Mouse (Mus musculus) ovary, postnatal 14 days (tissue): ENCODE measurements around the gene Cramp1l.

Experiments used
- DNase-seq: peaks from one replicate; pipeline ENCODE4 v3.0.0; 2022; ENCODE audit warnings: low spot score

Cramp1l gene

DNA sequence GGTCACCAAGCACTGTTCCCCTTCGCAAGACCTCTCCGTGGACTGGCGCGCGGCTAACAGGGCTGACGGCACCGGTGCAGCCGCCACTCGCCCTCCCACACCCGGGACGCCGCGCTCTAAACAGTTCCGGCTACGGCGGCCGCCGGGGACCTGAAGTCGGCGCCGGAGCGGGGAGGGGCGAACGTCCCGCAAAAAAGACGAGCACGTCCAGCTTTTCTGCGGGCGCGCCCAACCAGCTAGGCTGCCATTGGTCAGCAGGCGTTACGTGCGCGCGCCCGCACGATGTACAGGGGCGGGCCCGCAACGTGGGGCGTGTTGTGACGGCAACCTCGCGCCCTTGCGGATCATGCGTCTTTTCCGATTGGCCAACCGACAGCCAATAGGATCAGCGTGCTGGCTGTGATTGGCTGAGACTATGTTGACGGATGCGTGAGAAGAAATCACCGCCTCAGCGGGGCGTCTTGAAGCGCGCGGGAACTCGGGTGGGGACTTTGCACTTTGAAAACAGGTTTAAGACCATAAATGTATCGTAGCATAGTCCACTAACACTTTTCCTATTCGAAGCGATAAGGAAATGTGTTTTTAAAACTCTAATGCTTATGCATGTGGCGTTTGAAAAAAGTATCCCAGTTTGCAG is at the start of gene Cramp1l, which contains the start of gene Ift140:
TSS of gene Cramp1l (minus strand) at position 134 of the 637 bp plus-strand sequence.
TSS of gene Ift140 (plus strand) at position 431 of the 637 bp plus-strand sequence.
- DNase-seq = peak; percentile 96

DNA sequence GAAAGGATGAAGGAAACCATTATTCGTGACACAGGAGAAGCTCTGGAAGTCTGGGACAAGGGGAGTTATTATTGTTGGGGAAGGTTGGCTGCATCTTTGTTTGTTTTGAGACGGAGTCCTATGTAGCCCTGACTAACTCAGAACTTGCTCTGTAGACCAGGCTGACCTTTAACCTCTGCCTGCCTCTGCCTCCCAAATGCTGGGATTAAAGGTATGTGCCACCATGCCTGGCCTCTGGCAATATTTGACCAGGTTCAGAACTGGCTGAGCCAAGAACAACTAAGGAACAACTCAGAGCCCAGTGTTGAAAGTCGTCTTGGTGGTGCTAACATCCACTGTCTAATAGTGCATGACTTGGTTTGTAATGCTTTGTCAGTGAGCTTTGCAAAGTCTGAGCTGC is 49.6 kb upstream of the Cramp1l start:
- no peak for DNase-seq

DNA sequence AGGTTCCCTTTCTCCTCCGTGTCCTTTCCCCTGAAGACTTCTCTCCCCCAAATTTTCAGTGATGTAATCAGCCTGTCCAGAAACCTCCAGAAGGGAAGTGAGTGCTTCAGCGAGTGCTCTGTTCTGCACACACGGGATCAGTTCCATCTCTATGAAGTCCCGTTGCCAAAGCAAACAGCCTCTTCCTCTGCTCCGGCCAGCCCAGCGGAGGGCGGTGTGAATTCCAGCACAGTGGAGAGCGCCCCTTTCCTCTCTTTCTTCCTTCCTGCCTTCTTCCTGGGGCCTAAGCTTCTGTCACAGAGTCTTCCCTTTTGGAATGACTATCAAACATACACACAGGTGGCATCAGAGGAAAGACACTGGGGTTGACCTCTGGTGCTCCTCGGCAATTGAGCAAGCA is 48.8 kb upstream of the Cramp1l start:
- DNase-seq = no peak

DNA sequence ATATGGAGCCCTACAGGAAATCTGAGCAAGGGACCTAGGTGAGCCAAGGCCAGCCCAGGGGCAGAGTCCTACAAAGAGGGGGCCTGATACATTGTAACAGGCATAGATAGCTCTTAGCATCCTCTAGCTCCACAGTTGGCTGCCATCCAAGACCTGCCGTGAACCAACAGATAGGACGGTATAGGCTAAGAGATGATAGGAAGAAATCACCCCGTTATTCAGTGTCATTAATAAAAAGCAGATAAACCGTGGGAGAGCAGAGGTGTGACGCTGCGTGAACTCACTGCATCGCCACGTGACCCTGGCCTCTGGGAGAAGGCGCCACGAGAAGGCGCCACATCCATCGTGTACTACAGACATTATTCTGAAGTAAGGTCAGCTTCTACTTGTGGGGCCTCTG is 48.3 kb upstream of the Cramp1l start:
- DNase-seq = no peak

DNA sequence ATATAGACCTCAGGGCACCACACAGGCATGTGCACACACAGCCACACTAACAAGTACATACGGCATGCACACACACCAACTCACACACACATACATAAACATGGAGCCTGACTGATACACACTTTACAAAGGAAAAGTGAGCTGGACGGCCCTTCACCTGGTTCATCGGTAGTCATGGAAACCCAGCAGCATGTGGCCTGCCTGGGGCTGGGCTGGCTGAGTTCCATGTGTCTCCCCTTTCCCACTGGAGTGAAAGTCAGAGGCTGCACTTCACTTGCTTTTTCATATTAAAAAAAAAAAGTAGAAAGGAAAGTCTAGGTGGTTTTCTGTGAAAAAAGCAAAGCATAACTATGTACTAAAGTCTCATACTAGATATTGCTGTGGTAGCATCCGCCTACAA is 47.7 kb upstream of the Cramp1l start:
- no peak for DNase-seq

DNA sequence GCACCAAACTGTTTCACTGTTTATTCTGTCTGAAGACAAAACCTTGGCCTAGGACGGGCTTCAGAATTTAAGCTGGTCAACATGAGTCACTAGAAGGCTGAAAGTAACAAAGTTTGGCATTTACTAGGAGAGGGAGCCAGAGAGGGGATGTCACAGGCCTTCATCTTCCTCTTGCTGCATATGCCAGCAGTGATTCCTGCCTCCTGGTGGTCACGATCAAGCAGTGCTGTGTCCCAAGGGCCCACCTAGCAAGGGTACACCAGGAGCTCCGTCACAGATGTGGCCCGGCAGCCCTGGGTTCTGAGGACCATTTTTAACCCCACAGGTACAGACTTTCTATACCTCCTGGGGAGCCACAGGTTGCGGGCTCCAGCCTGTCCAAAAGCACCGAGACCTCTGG is 41.5 kb upstream of the Cramp1l start:
- DNase-seq = no peak

DNA sequence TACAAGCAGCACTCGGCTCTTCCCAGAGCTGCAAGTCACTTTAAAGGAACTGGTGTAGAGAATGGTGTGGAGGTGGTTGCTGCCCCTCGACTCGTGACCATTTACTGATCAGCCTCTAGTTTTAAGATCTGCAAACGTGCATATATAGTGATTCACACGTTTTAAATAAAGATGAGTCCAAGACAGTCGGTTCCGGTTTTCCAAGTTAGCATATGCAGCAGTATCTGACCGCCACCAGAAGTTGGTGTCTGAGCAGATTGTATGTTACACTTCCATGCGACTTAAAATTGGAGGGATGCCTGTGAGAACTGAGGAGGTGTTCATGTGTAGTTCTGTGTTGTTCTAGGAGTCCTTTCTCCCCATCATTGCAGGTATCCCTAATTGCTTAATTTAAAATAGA is 37.7 kb upstream of the Cramp1l start:
- no peak for DNase-seq

DNA sequence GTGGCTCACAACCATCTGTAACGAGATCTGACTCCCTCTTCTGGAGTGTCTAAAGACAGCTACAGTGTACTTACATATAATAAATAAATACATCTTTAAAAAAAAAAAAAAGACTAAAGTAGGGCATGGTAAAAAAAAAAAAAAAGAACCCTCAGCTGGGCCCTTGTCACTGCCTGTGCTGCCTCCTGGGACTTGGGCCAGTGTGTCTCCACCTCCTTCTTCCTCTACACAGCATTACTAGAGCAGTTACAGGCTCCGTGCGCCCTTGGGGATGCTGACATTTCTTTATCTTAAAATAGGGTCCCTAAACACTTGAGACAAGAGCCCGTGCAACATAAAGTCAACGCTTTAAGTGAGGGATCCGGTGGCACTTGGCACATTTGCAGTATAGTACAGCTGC is 31.6 kb upstream of the Cramp1l start:
- no peak for DNase-seq

DNA sequence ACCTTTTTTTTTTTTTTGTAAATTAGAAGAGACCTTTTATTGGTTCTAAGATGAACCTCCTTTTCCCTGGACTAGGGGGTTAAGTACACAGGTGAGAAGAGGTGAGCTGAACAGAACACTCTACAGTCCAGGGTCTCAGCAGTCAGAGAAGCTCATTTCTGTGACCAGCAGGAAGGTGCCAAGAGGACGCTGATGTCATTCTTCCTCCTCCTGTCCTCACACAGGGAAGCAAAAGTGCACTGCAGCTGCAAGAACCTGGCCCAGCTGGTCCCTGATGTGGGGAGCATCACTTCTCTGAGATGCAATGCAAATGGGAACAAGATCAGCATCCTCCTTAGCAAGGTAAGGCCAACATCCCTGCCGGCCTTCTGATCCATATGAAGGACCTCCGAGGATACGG is 29.7 kb upstream of the Cramp1l start:
- DNase-seq = no peak

DNA sequence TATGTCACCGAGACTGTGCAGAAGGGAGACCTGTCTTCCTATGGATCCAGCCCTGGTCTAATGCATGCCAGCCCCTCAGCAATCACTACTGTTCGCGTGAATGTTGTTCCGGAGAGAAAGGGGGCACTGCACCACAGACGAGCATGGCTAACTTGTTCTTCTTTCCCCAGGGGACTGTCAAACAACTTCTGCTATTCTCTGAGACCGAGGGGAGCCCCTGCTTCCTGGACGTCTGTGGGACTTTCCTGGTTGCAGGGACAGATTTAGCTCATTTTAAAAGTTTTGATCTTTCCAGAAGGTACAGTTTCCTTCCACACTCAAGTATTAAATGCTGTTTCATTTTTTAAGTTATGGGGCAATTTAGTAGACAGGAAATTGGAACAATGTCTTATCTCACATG is 29.3 kb upstream of the Cramp1l start:
- no peak for DNase-seq

DNA sequence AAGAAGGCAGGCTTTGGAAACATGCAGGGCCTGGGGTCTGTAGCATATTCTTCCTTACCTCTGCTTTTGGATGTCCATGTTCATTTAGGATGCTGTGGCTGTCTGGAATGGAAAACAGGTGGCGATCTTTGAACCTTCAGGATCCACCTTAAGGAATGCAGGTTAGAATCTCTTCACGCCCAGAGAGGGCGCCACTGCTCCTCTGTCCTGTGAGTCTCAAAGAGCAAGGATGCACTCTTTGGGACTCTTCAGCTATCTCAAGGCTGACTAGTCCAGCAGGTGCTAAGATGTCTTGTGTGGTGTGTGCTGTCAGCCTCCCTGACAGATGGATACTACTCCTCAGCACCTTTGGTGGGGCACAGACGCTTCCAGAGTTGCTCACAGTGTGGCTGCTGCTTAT is 20.6 kb upstream of the Cramp1l start:
- no peak for DNase-seq

DNA sequence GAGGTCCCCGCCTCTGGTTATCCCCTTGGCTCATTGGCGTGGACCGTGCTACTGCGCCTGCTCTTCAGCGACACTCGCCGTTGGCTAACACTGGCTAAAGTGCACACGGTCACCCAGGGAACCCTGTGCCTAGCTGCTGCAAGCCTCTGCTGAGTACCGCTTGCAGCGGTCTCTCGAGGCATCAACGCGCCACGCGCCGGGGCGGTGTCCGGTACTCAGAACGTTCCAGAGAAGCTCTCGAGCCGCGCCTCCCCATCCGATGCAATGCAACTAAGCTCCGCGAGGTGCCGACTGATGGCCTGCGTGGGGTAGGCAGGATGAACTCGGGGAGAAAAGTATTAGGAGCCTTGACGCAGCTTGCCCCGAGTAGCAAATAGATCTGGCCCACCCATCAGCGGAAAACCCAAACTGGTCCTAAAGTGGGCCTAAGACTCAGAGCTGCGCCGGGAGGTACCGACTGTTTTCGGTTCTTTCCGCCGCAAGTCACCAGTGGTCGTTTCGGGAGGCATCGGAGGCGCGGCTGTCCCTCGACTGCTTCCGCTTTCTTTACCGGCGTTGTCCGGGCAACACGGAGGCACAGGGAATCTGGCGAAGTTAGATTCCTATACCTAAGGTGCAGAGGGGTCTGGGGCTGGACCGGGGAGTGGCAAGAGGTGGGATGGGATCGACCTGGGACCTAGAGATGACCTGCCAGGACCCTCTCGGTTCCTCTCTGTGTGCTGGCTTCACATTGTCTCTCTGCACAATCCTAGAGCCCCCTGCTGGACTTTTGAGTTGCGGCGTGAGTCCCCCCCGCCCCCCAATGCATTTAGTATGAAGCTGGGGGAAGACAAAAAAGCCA is 924 bp upstream of the Cramp1l start:
- peak; percentile 56 for DNase-seq

DNA sequence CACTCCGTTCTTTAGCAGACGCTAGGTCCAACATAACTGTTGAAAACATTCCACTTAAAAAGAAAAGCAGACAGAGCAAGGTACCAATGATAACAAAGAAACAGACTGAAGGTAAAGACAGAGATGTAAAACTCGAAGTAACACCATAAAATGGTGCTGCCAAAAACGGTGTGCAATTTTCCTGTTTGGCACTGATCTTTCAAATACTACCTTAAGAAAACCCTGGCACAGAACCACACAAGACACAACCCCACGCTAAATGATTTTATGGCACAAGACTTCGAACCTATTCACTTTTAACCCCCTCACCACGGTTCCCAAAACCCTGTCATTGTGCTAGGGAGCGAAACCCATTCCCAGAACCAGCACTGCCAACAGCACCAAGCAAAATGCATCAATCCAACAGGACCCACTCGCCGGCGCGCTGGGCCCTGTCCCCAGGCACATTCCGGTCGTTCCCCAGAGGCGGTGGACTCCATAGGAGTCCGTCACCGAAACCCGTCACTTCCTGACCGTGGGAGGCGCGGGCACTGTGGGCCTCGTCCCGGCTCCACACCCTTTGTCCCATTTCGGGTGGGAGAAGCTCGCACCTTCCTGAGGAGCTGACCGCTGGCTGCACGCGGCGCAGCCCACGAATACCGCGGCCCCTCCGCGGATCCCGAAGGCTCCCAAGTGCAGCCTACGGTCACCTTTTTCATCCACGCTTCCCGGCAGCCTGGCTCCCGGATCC is 582 bp downstream of the Cramp1l start:
- peak; percentile 22 for DNase-seq

DNA sequence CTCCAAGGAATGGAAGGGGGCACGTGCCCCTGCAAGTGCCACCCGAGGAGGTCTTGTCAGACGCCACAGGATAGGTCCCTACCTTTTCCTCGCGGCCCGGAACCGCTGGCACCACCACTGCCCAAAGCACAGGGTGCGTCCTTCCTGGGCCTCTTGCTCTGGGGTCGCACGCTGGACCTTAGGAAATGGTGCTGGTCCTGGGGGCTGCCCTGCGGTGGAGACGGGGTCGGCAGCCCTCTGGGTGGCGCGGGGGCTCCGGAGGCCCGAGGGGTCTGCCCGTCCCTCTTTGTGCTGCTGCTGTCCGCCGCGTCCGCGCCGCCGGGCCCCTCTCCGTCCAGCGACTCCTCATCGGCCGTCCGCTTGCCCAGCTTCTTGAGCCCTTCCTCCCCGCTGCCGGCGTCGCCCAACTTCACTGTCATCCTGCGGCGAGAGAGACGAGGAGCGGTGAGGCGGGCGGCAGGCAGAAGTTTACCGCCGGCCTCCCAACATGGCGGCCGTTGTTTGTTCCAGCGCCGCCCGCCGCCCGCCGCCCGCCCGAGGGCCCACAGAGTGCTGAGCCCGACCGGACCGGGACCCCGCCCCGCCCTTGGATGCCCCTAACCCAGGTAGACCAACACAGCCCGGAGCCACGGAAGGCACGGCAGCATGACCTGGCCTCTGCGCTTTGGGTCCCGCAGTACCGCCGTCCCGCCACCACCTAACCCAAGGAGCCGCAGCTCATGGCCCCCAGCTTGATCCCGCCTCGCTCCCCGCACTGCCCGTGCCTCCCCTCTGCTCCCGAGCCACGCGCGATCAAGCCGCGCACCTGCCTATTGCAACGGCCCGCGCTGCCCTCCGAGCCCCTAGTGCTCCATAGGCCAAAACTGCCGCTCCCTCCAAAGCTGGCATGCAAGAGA is 1.7 kb downstream of the Cramp1l start:
- peak; percentile 13 for DNase-seq

DNA sequence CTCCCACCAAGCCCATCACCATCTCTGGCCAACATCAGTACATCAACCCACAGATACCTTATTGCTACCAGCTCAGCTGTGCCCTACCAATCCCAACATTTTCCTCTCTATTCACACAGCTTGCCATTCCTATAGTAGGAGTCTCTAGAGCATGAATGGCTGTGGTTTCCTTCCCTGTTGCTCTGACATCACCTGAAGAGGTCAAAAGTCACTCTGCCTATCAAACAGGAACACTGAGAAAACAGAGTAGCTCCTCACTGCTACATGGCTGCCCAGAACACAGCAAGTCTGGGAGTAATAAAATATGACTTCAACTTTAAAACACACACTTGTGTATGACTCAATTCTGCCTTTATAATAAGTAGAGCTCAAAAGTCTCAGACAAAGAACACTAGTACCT is 8.1 kb downstream of the Cramp1l start:
- DNase-seq = no peak

DNA sequence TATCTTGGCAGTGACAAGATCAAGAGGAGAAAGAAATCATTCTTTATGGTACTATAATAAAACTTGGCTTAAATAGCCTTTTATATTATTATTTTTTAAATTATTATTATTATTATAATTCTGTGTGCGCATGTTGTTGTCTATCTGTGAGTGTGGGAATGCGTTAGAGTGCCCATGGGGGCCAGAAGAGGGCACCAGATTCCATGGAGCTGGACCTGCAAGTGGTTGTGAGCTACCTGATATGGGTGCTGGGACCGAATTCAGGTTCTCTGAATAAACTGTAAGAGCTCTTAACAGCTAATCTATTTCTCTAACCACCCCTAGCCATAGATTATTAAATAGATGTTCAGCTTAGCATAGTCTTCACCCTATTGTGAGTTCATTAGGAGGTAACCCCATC is 10.5 kb downstream of the Cramp1l start:
- DNase-seq = no peak

DNA sequence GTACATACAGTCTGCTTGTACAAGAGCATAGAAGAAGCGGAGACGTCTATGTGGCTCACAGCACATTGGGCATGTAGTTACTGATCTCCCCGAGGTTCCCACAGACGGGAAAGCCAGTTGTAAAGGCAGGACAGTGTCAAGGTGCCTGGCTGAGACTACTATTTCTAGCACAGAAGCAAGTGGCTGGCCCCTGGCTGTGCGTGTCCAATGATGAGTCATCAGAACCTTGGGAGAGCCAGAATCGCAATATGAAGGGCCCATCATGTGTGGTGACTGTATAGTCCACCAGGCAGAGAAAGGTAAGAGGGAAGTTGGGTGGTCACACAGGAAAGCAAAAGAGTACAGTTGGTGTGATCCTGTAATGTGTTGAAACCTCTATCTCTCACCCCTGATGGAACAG is 20.9 kb downstream of the Cramp1l start:
- DNase-seq = no peak

DNA sequence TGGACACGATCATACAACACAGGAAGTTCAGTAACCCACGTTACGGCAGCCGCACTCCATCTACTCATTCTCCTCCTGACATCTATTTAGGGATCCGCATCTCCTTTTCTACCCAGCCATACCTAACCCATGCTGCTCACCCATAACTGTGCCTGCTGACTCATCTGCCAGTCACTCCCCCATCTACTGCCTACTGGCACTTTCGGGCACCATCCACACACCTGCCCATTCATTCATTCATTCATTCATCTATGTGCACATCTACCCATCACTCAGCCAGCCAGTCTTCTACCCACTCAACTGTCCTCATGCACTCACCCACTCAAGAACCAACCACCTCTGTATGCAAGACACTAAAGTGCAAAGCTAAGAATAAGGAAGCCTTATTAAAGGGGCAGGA is 28.4 kb downstream of the Cramp1l start:
- no peak for DNase-seq

DNA sequence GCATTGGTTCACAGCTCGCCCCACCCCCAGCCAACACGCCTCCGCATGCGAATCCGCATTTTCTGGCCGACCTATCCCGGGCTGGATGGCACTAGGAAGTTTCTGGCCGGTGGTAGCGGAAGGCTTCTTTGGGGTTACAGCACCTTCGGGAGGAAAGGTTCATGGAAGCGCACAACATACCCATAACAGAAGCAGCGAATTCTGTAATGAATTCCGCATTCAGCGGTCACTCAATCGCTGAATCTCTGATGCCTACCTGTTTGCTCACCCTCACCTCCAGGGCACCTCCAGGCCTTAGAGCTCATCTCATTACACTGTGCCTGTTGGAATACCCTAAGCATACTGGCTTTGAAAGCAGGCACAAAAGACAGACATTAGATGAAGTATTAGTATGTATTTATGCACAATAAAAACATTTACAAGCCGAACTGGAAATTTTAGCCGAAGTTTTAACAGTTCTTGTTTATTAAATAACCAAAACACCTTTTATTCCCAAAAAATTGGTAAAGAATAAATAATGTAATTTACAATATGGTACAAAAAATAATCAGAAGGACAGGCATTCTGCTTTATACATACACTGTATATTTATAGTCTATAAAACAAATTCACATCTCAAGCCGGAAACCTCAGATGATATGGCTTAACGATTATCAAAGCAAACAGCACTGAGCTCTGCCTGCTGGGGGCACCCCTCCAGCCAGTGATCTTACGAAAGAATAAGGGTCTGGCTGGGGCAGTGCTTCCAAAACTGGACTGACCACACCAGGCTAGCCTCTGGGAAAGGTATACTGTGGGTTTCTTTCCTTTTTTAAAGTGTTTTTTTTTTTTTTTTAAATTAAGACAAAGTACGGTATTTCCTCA is 54.5 kb downstream of the Cramp1l start:
- DNase-seq = no peak

DNA sequence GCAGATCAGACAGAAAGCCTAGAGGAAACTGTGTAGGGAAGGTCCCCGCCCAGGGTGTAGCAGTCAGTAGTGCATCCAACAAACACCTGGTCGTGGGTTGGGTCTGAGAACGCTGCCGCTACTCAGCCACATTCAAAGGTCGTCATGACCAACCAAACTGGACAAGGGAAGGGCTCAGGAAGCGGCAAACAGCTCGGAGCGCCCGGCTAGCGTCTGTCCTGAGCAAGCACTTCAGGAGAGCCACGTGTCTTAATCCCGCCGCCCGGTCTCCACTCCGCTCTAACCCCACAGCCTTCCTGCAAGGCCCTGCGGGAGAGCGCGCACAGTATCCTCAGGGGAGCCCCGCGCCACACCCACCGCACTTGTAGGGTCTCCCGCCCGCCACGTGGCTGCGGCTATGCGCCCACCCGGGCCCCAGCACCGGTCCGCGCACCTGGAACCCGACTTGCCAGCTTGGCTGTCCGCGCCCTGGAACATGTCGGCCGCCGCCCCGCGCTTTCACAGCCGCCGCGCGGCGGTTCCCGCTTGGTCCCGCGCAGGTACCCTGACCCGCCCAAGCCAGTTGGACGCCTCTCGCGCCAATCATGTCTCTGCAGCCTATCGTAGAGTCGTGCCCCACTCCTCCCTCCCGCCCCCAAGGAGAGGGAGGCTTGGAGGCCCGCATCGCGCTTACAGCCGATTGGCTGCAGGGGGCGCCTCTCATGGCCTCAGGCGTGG is 55.3 kb downstream of the Cramp1l start, which contains the start of gene Jpt2:
TSS of gene Jpt2 (minus strand) at position 555 of the 717 bp plus-strand sequence.
- DNase-seq = peak; percentile 94
